Mouse (Mus musculus) limb, embryonic 12.5 days (tissue): ENCODE data around the gene Afap1l2. TPM values are rescaled to one million over a fixed set of nuclear protein-coding genes. Genes with fewer than 3 reads are reported as not detected.

Source experiments
- ATAC-seq: fragments of 200-750 bp; cut with Nextera tagmentation; 2 replicates; pipeline ENCODE4 v1.8.0; 2017; ENCODE audit warnings: low read depth, moderate TSS enrichment; ENCODE audit not compliant: insufficient number of reproducible peaks, insufficient read depth, low FRiP score, low TSS enrichment
- H3K27ac ChIP-seq: fragments of 300-500 bp; sonication (generic); 2 replicates; pipeline ENCODE4 v1.5.1; 2016; ENCODE audit warnings: mild to moderate bottlenecking, moderate library complexity
- H3K27me3 ChIP-seq: fragments of 300-500 bp; sonication (generic); 2 replicates; pipeline ENCODE4 v1.6.1; 2016; ENCODE audit warnings: mild to moderate bottlenecking, moderate library complexity
- H3K36me3 ChIP-seq: fragments of 300-500 bp; sonication (generic); 2 replicates; pipeline ENCODE4 v1.6.1; 2016; ENCODE audit warnings: mild to moderate bottlenecking, moderate library complexity
- H3K4me1 ChIP-seq: fragments of 300-500 bp; sonication (generic); replicated peaks from 2 replicates; pipeline ENCODE4 v1.6.1; 2016
- H3K4me2 ChIP-seq: fragments of 300-500 bp; sonication (generic); 2 replicates; pipeline ENCODE4 v1.6.1; 2016; ENCODE audit warnings: mild to moderate bottlenecking, moderate library complexity
- H3K4me3 ChIP-seq: fragments of 300-500 bp; sonication (generic); replicated peaks from 2 replicates; pipeline ENCODE4 v1.5.1; 2016; ENCODE audit warnings: mild to moderate bottlenecking
- H3K9ac ChIP-seq: fragments of 300-500 bp; sonication (generic); replicated peaks from 2 replicates; pipeline ENCODE4 v1.6.1; 2016; ENCODE audit warnings: mild to moderate bottlenecking, moderate library complexity
- H3K9me3 ChIP-seq: fragments of 300-500 bp; sonication (generic); 2 replicates; pipeline ENCODE4 v1.6.1; 2016; ENCODE audit warnings: mild to moderate bottlenecking, moderate library complexity
- WGBS: fragments of 180-500 bp; shearing (Covaris S2); methylation state at CpG from one replicate; pipeline ENCODE4 v1.1.7; 2016; 5-methylcytosine and 5-hydroxymethylcytosine counted together
- polyA plus RNA-seq: library from polyadenylated mRNA; unstranded; fragments of >200 nt; fragmentation: Nextera tagmentation; extraction: Ambion mirVana; gene quantifications from 2 replicates; pipeline ENCODE4 v1.2.1, GENCODE M21; 2016

Gene Afap1l2
- polyA plus RNA-seq, 1 experiment from 2014 or later: 2.3 TPM

DNA sequence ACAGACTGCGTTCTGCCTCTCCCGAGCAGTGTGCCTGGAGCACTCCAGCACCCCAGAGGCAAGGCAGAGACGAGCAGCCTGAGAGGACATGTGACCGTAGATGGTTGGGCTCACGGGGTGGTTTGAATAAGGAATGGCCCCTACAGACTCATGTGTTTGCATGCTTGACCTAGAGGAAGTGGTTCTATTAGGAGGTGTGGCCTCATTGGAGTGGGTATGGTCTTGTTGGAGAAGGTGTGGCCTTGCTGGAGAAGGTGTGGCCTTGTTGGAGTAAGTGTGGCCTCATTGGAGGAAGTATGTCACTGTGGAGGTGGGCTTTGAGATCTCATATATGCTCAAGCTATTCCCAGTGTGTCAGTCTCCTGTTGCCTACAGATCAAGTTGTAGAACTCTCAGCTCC lies 70.1 kb downstream of the Afap1l2 start:
- Histone ChIP-seq H3K36me3 (no peaks in the 10 kb centered on the region), H3K27ac (no peak overlapping the region), H3K4me3 (no peak overlapping the region), H3K4me2 (no peak overlapping the region), H3K27me3 (0 out of 2 replicates have a peak, but pooled peaks cover 2% of the 10 kb centered on the region), H3K4me1 (0 out of 2 replicates have a peak, but pooled peaks cover 5% of the 10 kb centered on the region), H3K9me3 (peaks cover 2% of the 10 kb centered on the region; the same call in 1 of the 2 replicates), H3K9ac (no peak overlapping the region)
- WGBS: 92% methylated on average over 5 of the region's 5 CpGs
- ATAC-seq: no peak

- Histone ChIP-seq H3K4me3 (no peak overlapping the region), H3K36me3 (no peaks in the 10 kb centered on the region), H3K27me3 (0 out of 2 replicates have a peak, but pooled peaks cover 3% of the 10 kb centered on the region), H3K4me2 (no peak overlapping the region), H3K9ac (no peak overlapping the region), H3K9me3 (no peaks in the 10 kb centered on the region), H3K4me1 (0 out of 2 replicates have a peak, but pooled peaks cover 5% of the 10 kb centered on the region), H3K27ac (no peak overlapping the region)
- WGBS: 97% methylated on average over 8 of the region's 8 CpGs
- no peak for ATAC-seq
Measured at GRCm38 (mm10) chr19:56936253-56936652, 71.8 kb downstream of the Afap1l2 start.

DNA sequence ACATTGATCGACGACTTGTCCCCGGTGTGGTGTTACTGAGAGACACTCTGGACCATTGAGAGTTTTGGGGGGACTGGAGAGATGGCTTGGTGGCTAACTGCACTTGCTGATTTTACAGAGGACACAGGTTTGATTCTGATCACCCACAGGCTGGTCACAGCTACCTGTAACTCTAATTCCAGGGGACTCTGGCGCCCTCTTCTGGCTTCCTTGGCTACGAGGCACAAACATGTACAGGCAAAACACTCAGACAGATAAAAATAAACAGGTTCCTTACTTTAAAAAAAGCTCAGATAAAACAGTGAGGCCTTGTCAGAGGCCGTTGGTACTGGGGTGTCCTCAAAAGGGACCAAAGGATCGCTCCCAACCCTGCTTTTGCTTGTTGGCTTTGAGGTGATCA lies 72.3 kb downstream of the Afap1l2 start:
- ATAC-seq: no peak
- WGBS: 82% methylated on average over 7 of the region's 7 CpGs
- 0 out of 2 replicates have a peak, but pooled peaks cover 3% of the 10 kb centered on the region for H3K27me3 ChIP-seq
- H3K27ac ChIP-seq: no peak overlapping the region
- no peaks in the 10 kb centered on the region for H3K36me3 ChIP-seq
- no peak overlapping the region for H3K9ac ChIP-seq
- 0 out of 2 replicates have a peak, but pooled peaks cover 5% of the 10 kb centered on the region for H3K4me1 ChIP-seq
- H3K4me3 ChIP-seq: no peak overlapping the region
- H3K4me2 ChIP-seq: no peak overlapping the region
- no peaks in the 10 kb centered on the region for H3K9me3 ChIP-seq

DNA sequence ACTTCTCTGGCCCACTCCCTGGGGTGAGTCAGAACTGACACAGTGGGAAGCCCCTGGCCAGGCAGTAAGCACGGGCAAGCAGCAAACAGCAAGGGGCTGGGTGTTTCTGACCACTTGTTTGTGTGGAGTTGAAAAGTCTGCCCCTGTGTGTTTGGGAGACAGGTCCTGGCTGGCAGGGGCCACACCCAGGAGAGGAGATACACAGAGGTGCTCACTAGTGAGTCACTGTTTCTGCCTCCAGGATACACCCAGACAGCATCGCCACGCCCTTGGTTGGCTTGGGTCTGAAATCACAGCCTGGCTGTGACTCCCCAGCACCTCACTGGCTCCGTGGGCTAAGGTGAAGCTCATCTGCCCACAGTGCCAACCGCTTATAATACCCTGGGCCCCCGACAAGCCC lies 72.9 kb downstream of the Afap1l2 start:
- ATAC-seq: no peak
- Histone ChIP-seq H3K9me3 (no peaks in the 10 kb centered on the region), H3K4me2 (no peak overlapping the region), H3K9ac (no peak overlapping the region), H3K4me3 (no peak overlapping the region), H3K27me3 (0 out of 2 replicates have a peak, but pooled peaks cover 3% of the 10 kb centered on the region), H3K4me1 (0 out of 2 replicates have a peak, but pooled peaks cover 5% of the 10 kb centered on the region), H3K36me3 (no peaks in the 10 kb centered on the region), H3K27ac (no peak overlapping the region)
- 84% methylated on average over 6 of the region's 6 CpGs for WGBS

GRCm38 (mm10) chr19:56933800-56934199 lies 74.2 kb downstream of the Afap1l2 start:
- no peak overlapping the region for H3K4me3 ChIP-seq
- no peak for ATAC-seq
- WGBS: 84% methylated on average over 3 of the region's 3 CpGs
- no peak overlapping the region for H3K9ac ChIP-seq
- H3K9me3 ChIP-seq: no peaks in the 10 kb centered on the region
- no peaks in the 10 kb centered on the region for H3K36me3 ChIP-seq
- no peak overlapping the region for H3K27ac ChIP-seq
- H3K4me2 ChIP-seq: no peak overlapping the region
- 0 out of 2 replicates have a peak, but pooled peaks cover 5% of the 10 kb centered on the region for H3K4me1 ChIP-seq
- 0 out of 2 replicates have a peak, but pooled peaks cover 3% of the 10 kb centered on the region for H3K27me3 ChIP-seq

DNA sequence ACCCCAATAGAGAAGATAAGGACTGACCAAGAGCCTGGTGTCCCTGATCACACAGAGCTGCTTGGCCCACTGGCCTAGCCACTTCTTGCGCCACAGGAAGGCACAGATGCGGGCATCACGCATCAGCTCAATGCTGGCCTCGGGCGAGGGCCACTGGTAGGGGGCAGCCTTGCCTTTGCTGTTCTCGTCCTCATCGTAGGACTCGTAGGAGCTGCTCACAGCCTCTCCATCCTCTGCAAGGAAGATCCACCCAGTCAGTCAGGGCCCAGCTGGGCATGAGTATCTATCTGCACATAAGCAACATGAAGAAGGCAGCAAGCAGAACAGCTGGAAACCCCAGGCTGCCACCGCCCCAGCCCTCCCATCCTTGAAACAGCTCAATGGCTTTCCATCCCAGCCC lies 78.0 kb downstream of the Afap1l2 start:
- WGBS: 87% methylated on average over 9 of the region's 9 CpGs
- no peak overlapping the region for H3K9ac ChIP-seq

GRCm38 (mm10) chr19:56929392-56929791 lies 78.6 kb downstream of the Afap1l2 start:
- no peaks in the 10 kb centered on the region for H3K36me3 ChIP-seq
- WGBS: 76% methylated on average over 3 of the region's 3 CpGs
- H3K27ac ChIP-seq: no peak overlapping the region
- H3K4me2 ChIP-seq: no peak overlapping the region
- no peak overlapping the region for H3K4me3 ChIP-seq
- H3K27me3 ChIP-seq: 0 out of 2 replicates have a peak, but pooled peaks cover 3% of the 10 kb centered on the region
- H3K9me3 ChIP-seq: no peaks in the 10 kb centered on the region
- no peak overlapping the region for H3K9ac ChIP-seq
- ATAC-seq: no peak
- H3K4me1 ChIP-seq: no peaks in the 10 kb centered on the region

More for the DNA sequence above, 78.0 kb downstream of the Afap1l2 start:
- Histone ChIP-seq H3K36me3 (no peaks in the 10 kb centered on the region), H3K4me3 (no peak overlapping the region), H3K27me3 (0 out of 2 replicates have a peak, but pooled peaks cover 3% of the 10 kb centered on the region), H3K27ac (no peak overlapping the region), H3K4me2 (no peak overlapping the region), H3K9me3 (no peaks in the 10 kb centered on the region), H3K4me1 (no peaks in the 10 kb centered on the region)
- no peak for ATAC-seq

GRCm38 (mm10) chr19:56921744-56922143 lies 86.3 kb downstream of the Afap1l2 start:
- H3K9ac ChIP-seq: no peak overlapping the region
- 70% methylated on average over 5 of the region's 5 CpGs for WGBS
- H3K36me3 ChIP-seq: no peaks in the 10 kb centered on the region
- H3K4me3 ChIP-seq: no peak overlapping the region
- H3K4me2 ChIP-seq: no peak overlapping the region
- H3K27me3 ChIP-seq: no peaks in the 10 kb centered on the region
- no peak for ATAC-seq
- no peak overlapping the region for H3K27ac ChIP-seq
- no peaks in the 10 kb centered on the region for H3K4me1 ChIP-seq
- no peaks in the 10 kb centered on the region for H3K9me3 ChIP-seq

GRCm38 (mm10) chr19:56920232-56920631 lies 87.8 kb downstream of the Afap1l2 start:
- H3K4me2 ChIP-seq: no peak overlapping the region
- ATAC-seq: no peak
- H3K4me3 ChIP-seq: no peak overlapping the region
- no peaks in the 10 kb centered on the region for H3K27me3 ChIP-seq
- no peak overlapping the region for H3K27ac ChIP-seq
- 90% methylated on average over 13 of the region's 13 CpGs for WGBS
- no peaks in the 10 kb centered on the region for H3K36me3 ChIP-seq
- H3K9me3 ChIP-seq: no peaks in the 10 kb centered on the region
- H3K4me1 ChIP-seq: no peaks in the 10 kb centered on the region
- no peak overlapping the region for H3K9ac ChIP-seq

DNA sequence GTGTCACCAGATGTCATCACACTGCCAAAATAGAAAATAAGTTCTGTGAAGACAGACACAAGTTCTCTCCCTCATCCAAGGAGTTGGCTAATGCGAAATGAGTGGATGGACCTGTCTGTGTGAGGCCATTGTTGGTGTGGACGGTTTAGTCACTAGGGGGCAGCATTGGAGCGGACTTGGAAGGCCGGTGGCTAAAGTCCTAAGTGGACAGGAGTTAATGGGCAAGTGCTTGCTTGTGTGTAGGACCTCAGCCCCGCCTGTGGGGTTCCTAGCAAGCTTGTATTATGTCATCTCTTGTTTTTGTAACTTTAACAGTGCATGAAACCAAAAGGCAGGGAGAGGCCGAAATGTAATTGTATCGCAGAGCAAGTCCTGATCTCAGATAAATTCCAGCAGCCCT lies 88.4 kb downstream of the Afap1l2 start:
- no peak overlapping the region for H3K4me2 ChIP-seq
- no peaks in the 10 kb centered on the region for H3K27me3 ChIP-seq
- no peaks in the 10 kb centered on the region for H3K36me3 ChIP-seq
- H3K27ac ChIP-seq: no peak overlapping the region
- 26% methylated on average over 7 of the region's 7 CpGs for WGBS
- H3K9me3 ChIP-seq: no peaks in the 10 kb centered on the region
- ATAC-seq: 0 out of 2 replicates have a peak, but pooled peaks have one; percentile 11
- H3K9ac ChIP-seq: no peak overlapping the region
- no peak overlapping the region for H3K4me3 ChIP-seq
- no peaks in the 10 kb centered on the region for H3K4me1 ChIP-seq

- ATAC-seq: no peak
- H3K9ac ChIP-seq: no peak overlapping the region
- no peak overlapping the region for H3K4me2 ChIP-seq
- H3K27ac ChIP-seq: no peak overlapping the region
- WGBS: 60% methylated on average over 6 of the region's 6 CpGs
- peaks cover 11% of the 10 kb centered on the region for H3K4me1 ChIP-seq
- no peak overlapping the region for H3K4me3 ChIP-seq
- H3K36me3 ChIP-seq: no peaks in the 10 kb centered on the region
- no peaks in the 10 kb centered on the region for H3K27me3 ChIP-seq
- H3K9me3 ChIP-seq: no peaks in the 10 kb centered on the region
Measured at GRCm38 (mm10) chr19:56915084-56915483, 92.9 kb downstream of the Afap1l2 start.

- Histone ChIP-seq H3K4me2 (no peak overlapping the region), H3K36me3 (no peaks in the 10 kb centered on the region), H3K9me3 (no peaks in the 10 kb centered on the region), H3K9ac (no peak overlapping the region), H3K27me3 (0 out of 2 replicates have a peak, but pooled peaks cover under 1% of the 10 kb centered on the region), H3K4me3 (no peak overlapping the region), H3K27ac (no peak overlapping the region), H3K4me1 (peaks cover 11% of the 10 kb centered on the region)
- WGBS: 91% methylated on average over 3 of the region's 3 CpGs
- no peak for ATAC-seq
Measured at GRCm38 (mm10) chr19:56914658-56915057, 93.4 kb downstream of the Afap1l2 start.
